Mouse (Mus musculus) liver, postnatal 0 days (tissue): ENCODE measurements around the gene Tmem63a. TPM values are rescaled to one million over a fixed set of nuclear protein-coding genes. Genes with fewer than 3 reads are reported as not detected.

Experiments
- ATAC-seq: fragments of 200-750 bp; cut with Nextera tagmentation; 2 replicates; pipeline ENCODE4 v1.8.0; 2017; ENCODE audit warnings: mild to moderate bottlenecking, moderate library complexity
- DNase-seq: peaks from one replicate; pipeline ENCODE4 v3.0.0-alpha.2; 2016
- H3K27ac ChIP-seq: fragments of 300-500 bp; sonication (generic); 2 replicates; pipeline ENCODE4 v1.5.1; 2014; ENCODE audit warnings: antibody characterized with exemption, moderate library complexity, mild to moderate bottlenecking, low read depth
- H3K27me3 ChIP-seq: fragments of 300-500 bp; sonication (generic); 2 replicates; pipeline ENCODE4 v1.6.1; 2014; ENCODE audit warnings: low read length, control low read depth, mixed read lengths; ENCODE audit not compliant: insufficient read depth
- H3K36me3 ChIP-seq: fragments of 300-500 bp; sonication (generic); replicated peaks from 2 replicates; pipeline ENCODE4 v1.6.1; 2014; ENCODE audit warnings: mild to moderate bottlenecking, control low read depth, low read length, moderate library complexity, mixed read lengths; ENCODE audit not compliant: insufficient read depth
- H3K4me1 ChIP-seq: fragments of 300-500 bp; sonication (generic); 2 replicates; pipeline ENCODE4 v1.6.1; 2014; ENCODE audit warnings: antibody characterized with exemption, mild to moderate bottlenecking, control low read depth; ENCODE audit not compliant: insufficient read depth
- H3K4me2 ChIP-seq: fragments of 300-500 bp; sonication (generic); 2 replicates; pipeline ENCODE4 v1.6.1; 2014; ENCODE audit warnings: low read depth, mild to moderate bottlenecking, low read length, moderate library complexity, mixed read lengths
- H3K4me3 ChIP-seq: fragments of 300-500 bp; sonication (generic); 2 replicates; pipeline ENCODE4 v1.5.1; 2014; ENCODE audit warnings: low read depth, low read length
- H3K9ac ChIP-seq: fragments of 300-500 bp; sonication (generic); replicated peaks from 2 replicates; pipeline ENCODE4 v1.6.1; 2014; ENCODE audit warnings: mild to moderate bottlenecking, moderate library complexity
- H3K9me3 ChIP-seq: fragments of 300-500 bp; sonication (generic); 2 replicates; pipeline ENCODE4 v1.6.1; 2016; ENCODE audit warnings: mild to moderate bottlenecking, control low read depth, low read length, mixed read lengths
- CTCF ChIP-seq: sonication (generic); IDR thresholded peaks from 2 replicates; pipeline ENCODE4 v1.5.1; 2016; ENCODE audit warnings: antibody characterized with exemption, low read depth
- EP300 ChIP-seq: IDR thresholded peaks from 2 replicates; pipeline ENCODE4 v1.6.1; 2016; ENCODE audit warnings: antibody characterized with exemption, low read depth, mild to moderate bottlenecking
- WGBS: fragments of 180-500 bp; shearing (Covaris S2); extraction: QIAGEN DNeasy Blood & Tissue Kit; methylation state at CpG from one replicate; pipeline ENCODE4 v1.1.7; 2014; ENCODE audit not compliant: insufficient replicate concordance; 5-methylcytosine and 5-hydroxymethylcytosine counted together
- polyA plus RNA-seq: library from polyadenylated mRNA; unstranded; fragments of >200 nt; fragmentation: Nextera tagmentation; extraction: Ambion mirVana; gene quantifications from 2 replicates; pipeline ENCODE4 v1.2.1, GENCODE M21; 2015

The Tmem63a gene
- polyA plus RNA-seq, 1 experiment from 2014 or later = 7.4 TPM

DNA sequence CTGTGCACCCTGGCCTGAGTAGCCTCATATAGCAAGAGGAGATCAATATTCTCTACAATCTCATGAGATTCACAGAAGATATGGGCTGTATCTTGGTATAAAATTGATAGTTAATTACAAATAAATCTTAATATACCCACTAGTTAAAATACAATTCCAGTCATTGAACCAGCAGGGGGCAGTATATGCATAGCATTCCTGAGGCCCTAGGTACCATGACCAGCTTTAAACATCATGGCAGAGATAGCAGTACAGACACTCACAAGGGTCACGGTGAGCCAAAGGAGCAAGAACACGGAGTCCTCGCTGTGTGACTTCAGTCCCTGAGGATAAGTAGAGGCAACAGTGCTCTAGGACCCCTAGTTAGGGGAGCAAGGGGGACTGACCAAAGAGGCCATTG, 50.0 kb downstream of the Tmem63a start:
- no peaks in the 10 kb centered on the region for H3K9me3 ChIP-seq
- no peak overlapping the region for H3K4me3 ChIP-seq
- H3K9ac ChIP-seq = no peak overlapping the region
- H3K27me3 ChIP-seq = no peaks in the 10 kb centered on the region
- TF ChIP-seq CTCF (peak; percentile 84), EP300 (no peak)
- DNase-seq = no peak
- H3K27ac ChIP-seq = no peak overlapping the region
- no peaks in the 10 kb centered on the region for H3K4me1 ChIP-seq
- 39% methylated on average over 3 of the region's 3 CpGs for WGBS
- H3K4me2 ChIP-seq = no peak overlapping the region
- H3K36me3 ChIP-seq = peaks cover 10% of the 10 kb centered on the region; the same call in 1 of the 2 replicates
- 0 out of 2 replicates have a peak, but pooled peaks have one; percentile 40 for ATAC-seq

DNA sequence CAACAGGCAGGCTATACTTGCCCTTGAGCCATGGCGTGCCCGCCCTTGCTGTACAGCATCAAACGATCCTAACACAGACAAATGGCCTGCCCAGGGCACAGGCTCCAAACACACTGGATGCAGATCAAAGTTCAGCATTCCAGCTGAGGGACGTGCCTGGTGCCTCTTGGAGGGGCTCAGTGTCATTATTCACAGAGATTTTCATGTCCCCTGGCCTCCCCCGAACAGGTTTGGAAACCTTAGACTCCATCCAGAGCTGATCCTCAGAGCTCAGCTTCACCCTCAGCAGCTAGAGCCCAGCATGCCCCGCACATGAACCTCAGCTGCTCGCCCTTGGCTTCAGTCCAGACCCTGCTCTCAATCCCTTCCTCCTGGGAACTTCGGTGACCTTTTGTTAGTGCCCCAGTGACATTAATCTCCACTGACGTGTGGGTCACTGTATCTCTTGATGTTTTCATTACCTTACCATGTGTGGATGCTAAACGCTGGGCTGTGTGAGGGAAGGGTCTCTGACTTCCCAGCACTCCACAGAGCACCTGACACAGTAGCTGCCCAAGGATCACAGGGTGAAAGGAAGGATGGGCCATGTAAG, 58.5 kb downstream of the Tmem63a start:
- Histone ChIP-seq H3K4me1 (peaks cover 5% of the 10 kb centered on the region), H3K36me3 (0 out of 2 replicates have a peak, but pooled peaks cover 2% of the 10 kb centered on the region), H3K27ac (no peak overlapping the region), H3K4me3 (no peak overlapping the region), H3K4me2 (no peak overlapping the region), H3K9ac (no peak overlapping the region), H3K9me3 (no peaks in the 10 kb centered on the region), H3K27me3 (no peaks in the 10 kb centered on the region)
- WGBS = 50% methylated on average over 10 of the region's 10 CpGs
- ATAC-seq = peak; percentile 74
- DNase-seq = peak; percentile 52
- TF ChIP-seq EP300 = no peak
- no peak for TF ChIP-seq CTCF

DNA sequence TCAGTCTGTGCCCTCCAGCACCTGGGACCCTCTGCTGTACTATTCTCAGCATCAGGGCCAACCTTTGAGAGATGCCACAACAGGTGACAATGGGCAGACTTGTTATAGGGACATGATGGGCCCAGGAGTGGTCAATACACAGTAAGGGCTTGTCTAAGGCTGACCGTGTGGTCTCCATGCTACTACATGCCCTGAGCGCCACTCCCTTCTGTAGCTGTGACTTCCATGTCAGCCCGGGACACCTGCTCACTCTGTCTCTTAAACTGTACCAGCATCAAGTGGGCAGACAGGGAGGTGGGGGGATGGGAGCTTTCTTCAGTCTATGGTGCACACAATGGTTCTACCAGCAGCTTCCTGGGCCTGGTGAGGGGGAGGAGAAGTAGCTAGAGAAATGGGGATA, 59.1 kb downstream of the Tmem63a start:
- H3K27ac ChIP-seq = no peak overlapping the region
- H3K9me3 ChIP-seq = no peaks in the 10 kb centered on the region
- H3K4me1 ChIP-seq = peaks cover 9% of the 10 kb centered on the region
- no peak for ATAC-seq
- H3K9ac ChIP-seq = no peak overlapping the region
- H3K36me3 ChIP-seq = 0 out of 2 replicates have a peak, but pooled peaks cover 2% of the 10 kb centered on the region
- H3K4me2 ChIP-seq = no peak overlapping the region
- H3K4me3 ChIP-seq = no peak overlapping the region
- no peak for TF ChIP-seq EP300
- no peak for TF ChIP-seq CTCF
- H3K27me3 ChIP-seq = no peaks in the 10 kb centered on the region
- WGBS = 72% methylated on average over 3 of the region's 3 CpGs
- DNase-seq = no peak

DNA sequence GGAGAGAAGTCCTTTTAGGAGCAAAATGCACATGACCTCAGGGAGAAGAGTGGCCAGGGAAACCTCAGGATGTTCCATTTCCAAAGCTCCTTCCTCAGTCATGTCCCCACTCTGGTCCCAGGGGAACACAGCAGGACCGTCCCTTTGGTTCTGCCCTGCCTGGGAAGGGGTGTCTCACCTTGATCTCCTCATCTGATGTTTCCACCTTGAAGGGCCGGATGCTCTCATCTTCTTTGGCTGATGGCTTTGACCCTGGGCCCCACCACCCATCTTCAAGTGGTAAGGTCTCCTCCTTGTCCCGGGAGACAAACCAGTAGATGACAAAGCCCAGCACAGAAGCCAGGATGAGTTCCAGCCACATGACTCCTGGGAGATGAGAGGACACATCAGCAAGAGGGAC, 59.5 kb downstream of the Tmem63a start:
- Histone ChIP-seq H3K27ac (no peak overlapping the region), H3K4me3 (no peak overlapping the region), H3K36me3 (0 out of 2 replicates have a peak, but pooled peaks cover 2% of the 10 kb centered on the region), H3K9ac (no peak overlapping the region), H3K4me1 (peaks cover 9% of the 10 kb centered on the region), H3K27me3 (no peaks in the 10 kb centered on the region), H3K9me3 (no peaks in the 10 kb centered on the region), H3K4me2 (no peak overlapping the region)
- ATAC-seq (no peak), DNase-seq (no peak)
- TF ChIP-seq CTCF (no peak), EP300 (no peak)
- WGBS = 81% methylated on average over 3 of the region's 3 CpGs

DNA sequence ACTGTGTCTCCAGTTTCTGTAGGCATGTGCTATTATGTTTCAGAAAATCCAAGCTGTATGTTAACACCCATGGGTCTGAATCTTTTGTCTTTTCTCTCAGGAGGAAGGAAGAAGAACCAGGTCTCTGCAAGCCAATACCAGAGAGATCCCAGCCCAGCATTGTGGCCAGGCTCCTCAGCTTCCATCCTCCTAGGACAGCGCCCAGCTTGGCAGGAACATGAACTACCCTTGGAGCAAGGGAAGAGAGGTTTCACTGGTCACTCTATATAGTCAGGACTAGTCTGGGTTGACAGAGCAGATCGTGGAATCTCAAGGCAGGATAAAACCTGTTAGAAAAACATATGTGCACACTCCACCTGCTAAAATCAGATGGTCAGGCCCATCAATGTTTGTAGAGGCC, 61.6 kb downstream of the Tmem63a start:
- Histone ChIP-seq H3K9me3 (no peaks in the 10 kb centered on the region), H3K4me1 (peaks cover 9% of the 10 kb centered on the region), H3K4me2 (no peak overlapping the region), H3K36me3 (no peaks in the 10 kb centered on the region), H3K27ac (no peak overlapping the region), H3K9ac (no peak overlapping the region), H3K4me3 (no peak overlapping the region), H3K27me3 (no peaks in the 10 kb centered on the region)
- DNase-seq (no peak), ATAC-seq (no peak)
- WGBS = 77% methylated on average over 2 of the region's 2 CpGs
- no peak for TF ChIP-seq EP300

DNA sequence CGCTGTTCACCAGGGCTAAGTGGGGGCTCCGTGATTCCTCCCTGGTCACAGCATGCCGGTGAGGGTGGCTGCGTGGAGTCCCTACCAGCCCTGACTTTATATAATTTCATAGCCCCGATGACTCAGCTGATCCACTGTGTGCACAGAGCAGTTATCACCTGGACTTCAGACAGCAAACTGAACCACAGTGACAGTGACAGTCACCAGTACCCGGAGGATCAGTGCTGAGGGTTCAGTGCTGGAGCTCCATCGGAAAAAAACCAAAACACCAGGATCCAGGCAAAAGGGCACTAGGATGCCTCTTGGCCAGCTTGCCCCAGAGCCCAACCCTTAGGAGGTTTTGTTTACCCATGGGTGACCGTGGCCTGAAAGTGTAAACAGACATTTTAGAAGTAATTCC, 63.2 kb downstream of the Tmem63a start:
- 43% methylated on average over 8 of the region's 8 CpGs for WGBS
- Histone ChIP-seq H3K4me3 (no peak overlapping the region), H3K9me3 (no peaks in the 10 kb centered on the region), H3K27me3 (no peaks in the 10 kb centered on the region), H3K4me1 (peaks cover 19% of the 10 kb centered on the region), H3K27ac (peak overlapping the region; percentile 90), H3K4me2 (no peak overlapping the region), H3K36me3 (no peaks in the 10 kb centered on the region), H3K9ac (no peak overlapping the region)
- DNase-seq (no peak), ATAC-seq (peak; percentile 88)
- no peak for TF ChIP-seq CTCF
- TF ChIP-seq EP300 = peak; percentile 61; the same call in 1 of the 2 replicates

DNA sequence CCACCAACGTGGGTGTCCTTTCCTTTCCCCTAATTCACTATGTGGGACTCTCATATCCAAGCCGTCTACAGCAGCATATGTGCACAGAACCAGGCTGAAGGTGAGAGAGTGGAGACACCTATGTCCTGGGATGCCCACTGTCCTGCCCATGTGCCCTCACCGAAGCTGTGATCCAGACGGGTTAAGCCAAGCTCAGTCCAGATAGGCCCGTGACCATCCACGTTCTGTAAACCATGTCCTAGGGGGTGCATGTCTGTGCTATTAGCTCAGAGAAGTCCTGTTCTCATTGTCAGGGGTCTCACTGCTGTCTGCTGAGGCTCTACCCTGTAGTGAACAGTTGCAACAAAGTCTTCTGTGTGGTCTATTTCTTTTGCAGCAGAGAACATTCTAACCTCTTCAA, 65.7 kb downstream of the Tmem63a start:
- Histone ChIP-seq H3K9ac (no peak overlapping the region), H3K27me3 (no peaks in the 10 kb centered on the region), H3K4me1 (peaks cover 18% of the 10 kb centered on the region), H3K36me3 (no peaks in the 10 kb centered on the region), H3K4me3 (no peak overlapping the region), H3K9me3 (no peaks in the 10 kb centered on the region), H3K27ac (no peak overlapping the region), H3K4me2 (no peak overlapping the region)
- DNase-seq = peak; percentile 8
- no peak for ATAC-seq
- 76% methylated on average over 6 of the region's 6 CpGs for WGBS
- no peak for TF ChIP-seq CTCF
- no peak for TF ChIP-seq EP300
